Mouse (Mus musculus) heart, adult 2 months (tissue): ENCODE results near the gene Narfl.

Experiments used
- CTCF ChIP-seq: fragments of 200-600 bp; IDR thresholded peaks from 2 replicates; pipeline ENCODE4 v1.8.1; 2022; ENCODE audit warnings: antibody characterized with exemption, mild to moderate bottlenecking, moderate library complexity
- POLR2A ChIP-seq: fragments of 200-500 bp; IDR thresholded peaks from 2 replicates; pipeline ENCODE4 v1.6.1; 2011; ENCODE audit warnings: mild to moderate bottlenecking, low read depth, low read length, control low read depth; ENCODE audit not compliant: insufficient read depth

- TF ChIP-seq CTCF = no peak
- TF ChIP-seq POLR2A = no peak
Observed at GRCm38 (mm10) chr17:25751446-25751845, 22.1 kb upstream of the Narfl start.
